Mouse (Mus musculus) left cerebral cortex, adult 11 months (tissue): Measurements from ENCODE around the gene Nfe2l1.
"Not testable (repeated sequence)": the region's sequence is repeated elsewhere in the genome, so short reads cannot be mapped to it uniquely, and the experiment has no call there.

ENCODE experiments used
- DNase-seq: peaks from one replicate; pipeline ENCODE4 v3.0.0; 2022; ENCODE audit warnings: low spot score

Nfe2l1 gene

DNA sequence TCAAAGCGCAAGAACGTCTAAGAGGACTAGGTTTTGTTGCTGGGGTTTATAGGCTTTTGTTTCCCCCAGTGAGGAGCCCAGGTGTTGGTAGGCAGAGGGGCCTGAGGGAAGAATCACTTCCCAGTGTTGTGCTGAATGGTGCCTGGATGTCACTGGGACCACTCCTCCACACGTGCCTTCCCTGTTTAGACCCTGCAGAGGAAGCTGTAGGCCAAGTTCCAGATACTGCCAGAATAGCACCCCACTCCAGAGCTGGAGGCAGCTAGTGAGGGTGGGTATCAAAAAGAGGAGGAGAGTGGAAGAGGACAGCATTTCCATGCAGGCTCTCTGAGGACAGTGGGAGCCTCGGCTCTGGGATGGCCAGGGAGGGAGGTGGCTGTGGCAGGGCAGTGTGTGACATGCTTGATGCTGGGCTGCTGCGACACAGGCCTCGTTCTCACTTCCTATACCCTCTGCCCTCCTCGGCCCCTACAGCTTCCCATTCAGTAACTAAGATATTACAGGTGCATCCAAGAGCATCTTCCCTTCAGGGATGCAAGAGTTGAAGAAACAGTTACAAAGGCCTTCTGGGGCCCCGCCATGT lies 11.5 kb downstream of the Nfe2l1 start:
- DNase-seq: no peak

DNA sequence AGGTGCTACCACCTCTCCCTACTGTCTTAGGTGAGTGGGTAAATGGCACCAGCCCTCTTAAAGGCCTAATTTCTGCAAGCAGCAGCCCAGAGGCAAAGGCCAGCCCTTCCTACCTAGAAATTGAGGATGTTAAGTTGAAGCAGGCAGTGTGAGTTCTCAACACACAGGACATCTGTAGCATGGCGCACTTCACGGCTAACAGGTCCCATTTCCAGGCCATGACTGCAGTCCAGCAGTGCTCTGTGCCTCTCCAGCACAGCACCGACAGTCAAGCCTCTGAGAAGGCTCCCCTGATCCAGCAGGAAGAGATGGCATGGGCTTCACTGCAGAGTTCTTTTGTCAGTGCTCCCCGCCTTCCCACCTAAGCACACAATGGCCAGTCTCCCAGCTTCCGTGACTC lies 12.8 kb downstream of the Nfe2l1 start:
- no peak for DNase-seq

DNA sequence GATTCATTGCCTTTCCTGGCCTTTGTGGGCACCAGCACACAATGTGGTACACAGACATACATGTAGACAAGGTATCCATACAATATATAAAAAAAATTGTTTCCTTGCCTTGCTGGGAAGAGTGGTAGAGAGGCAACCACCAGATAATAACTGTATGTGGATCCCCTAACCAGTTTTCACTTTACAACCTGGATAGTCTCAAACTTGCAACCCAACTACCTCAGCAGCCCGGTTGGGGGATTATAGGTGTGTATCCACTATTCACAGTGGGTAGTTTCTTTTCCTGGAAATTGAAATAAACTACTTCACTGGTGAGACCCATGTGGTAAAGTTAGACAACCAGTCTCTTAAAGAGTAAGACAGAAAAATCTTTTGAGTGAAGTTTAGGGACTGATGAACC lies 13.3 kb downstream of the Nfe2l1 start:
- DNase-seq: no peak

DNA sequence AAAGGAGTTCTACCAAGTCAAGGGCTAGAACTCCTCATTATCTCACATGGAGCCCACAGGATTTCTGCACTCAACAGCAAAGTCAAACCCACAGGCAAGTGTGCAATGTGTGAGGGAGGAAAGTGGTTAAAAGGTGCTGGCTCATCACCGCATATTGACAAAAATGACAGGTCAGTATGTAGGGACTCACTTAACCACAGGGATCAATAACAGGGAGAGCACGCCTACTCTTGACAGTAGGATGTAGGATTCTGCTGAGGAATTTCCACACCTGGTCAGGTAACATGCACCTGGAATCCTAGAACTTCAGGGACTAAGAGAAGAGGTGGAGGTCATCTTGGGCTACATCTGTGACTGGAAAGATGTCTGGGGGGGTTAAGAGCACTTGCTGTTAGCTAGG lies 13.9 kb downstream of the Nfe2l1 start:
- no peak for DNase-seq

DNA sequence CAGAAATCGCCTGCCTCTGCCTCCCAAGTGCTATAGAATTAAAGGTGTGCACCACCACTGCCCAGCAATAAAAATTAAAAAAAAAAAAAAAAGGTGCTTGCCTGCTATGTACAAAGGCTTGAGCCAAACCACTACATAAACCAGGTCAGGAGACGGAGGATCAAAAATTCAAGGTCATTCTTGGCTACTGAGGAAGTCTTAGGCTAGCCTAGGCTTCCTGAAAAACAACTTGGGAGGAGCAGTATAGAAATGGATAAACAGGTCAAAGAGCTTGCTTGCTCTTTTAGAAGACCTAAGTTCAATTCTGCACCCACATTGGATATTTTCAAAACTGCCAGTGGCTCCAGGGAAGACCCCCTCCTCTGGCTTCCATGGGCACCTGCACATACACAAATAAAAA lies 15.3 kb downstream of the Nfe2l1 start:
- DNase-seq: no peak

DNA sequence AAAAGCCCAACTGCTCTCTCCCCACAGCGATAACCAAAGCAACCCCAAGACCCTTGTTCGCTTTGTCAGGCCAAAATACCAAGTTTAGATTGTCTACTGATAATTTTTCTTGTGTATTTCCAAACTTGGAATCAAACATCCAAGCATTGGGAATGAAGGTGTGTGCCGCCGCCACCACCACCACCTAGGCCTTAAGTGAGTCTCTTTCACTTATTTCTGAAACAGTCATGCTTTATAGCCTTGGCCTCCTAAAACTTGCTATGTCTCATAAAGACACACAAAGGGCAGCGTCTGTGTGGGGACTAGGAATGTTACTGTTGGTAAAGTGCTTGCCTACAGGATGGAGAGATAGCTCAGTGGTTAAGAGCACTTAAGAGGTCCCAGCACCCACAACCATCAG lies 15.8 kb downstream of the Nfe2l1 start:
- no peak for DNase-seq

DNA sequence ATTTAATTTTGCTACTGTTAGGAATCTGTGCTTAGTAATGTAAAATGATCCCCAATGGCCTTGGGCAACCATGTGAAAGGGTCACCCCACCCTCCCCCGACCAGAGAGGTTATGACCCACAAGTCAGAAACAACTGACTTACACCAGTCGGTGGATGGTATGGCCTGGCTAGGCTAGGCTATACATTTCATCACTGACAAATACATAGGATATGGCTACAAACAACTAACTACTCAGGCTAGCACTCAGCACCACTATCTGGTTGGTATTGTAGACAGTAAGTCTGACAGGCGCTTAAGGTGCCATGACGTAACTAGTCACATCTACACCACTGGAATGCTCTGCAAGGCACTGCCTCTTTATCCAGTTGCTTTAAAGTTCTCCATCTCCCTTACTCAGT lies 16.3 kb downstream of the Nfe2l1 start:
- no peak for DNase-seq

DNA sequence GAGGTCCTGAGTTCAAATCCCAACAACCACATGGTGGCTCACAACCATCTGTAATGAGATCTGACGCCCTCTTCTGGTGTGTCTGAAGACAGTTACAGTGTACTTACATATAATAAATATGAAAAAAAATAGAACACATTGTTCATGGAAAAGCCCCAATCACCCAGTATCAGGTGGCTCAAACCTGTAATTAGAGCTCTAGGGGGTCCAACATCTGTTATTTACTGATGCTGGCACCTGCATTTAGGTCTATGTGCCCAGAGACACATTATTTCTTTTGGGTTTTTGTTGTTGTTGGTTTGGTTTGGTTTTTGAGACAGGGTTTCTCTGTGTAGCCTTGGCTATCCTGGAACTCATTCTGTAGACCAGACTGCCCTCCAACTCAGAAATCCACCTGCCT lies 18.6 kb downstream of the Nfe2l1 start:
- not testable (repeated sequence) for DNase-seq

DNA sequence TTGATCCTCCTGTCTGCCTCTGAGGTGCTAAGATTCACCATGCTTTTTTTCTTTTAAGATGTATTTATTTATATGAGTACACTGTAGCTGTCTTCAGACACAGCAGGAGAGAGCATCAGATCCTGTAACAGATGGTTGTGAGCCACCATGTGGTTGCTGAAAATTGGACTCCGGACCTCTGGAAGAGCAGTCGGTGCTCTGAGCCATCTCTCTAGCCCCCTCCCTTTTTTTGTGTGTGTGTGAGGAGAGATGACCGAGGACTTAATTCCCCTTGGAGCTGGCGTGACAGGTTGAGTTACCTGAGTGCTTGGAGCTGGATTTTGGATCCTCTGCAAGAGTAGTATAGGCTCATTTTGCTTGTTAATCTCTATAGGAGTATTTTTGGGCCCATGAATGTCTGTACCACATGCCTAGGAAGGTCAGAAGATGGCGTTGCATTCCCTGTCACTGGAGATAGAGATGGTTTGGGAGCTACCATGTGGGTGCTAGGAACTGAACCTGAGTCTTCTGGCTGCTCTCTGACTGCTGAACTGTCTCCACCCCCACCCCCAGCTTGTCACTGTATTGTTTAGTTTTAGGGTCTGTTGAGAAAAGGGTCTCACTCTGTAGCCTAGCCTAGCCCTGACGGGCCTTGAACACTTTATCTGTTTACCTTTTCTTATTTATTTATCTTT lies 20.1 kb downstream of the Nfe2l1 start:
- no peak for DNase-seq

DNA sequence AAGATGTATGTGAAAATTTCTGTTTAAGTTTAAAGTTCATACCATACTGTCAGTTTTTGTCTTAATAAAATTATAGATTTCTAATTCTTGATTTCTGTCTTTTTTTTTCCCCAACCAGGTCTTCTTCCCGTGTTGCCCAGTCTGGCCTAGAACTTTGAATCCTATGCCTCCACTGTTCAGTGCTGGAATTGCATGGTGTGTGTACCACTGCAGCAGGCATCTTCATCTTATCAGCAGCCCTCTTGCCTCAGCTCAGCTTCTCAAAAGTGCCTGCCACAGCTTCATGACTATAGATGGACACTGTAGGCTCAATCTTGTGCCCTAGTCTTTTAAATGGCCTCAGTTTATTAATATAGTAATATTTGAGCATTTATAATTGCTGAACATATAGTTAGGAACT lies 21.7 kb downstream of the Nfe2l1 start:
- DNase-seq: no peak

DNA sequence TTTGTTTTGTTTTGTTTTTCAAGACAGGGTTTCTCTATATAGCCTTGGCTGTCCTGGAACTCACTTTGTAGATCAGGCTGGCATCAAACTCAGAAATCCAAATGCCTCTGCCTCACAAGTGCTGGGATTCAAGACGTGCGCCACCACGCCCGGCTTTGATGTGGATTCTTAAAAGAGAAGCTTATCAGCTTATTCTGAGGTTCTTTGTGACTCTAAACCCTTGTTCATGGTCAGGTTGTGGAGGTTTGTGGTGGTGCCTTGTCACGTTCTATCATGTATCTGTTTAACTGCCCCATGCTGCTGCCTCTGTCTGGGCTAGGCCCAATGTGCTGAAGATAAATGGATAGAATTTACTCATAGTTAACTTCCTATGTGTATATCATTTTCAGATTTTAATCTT lies 24.2 kb downstream of the Nfe2l1 start:
- DNase-seq: no peak

DNA sequence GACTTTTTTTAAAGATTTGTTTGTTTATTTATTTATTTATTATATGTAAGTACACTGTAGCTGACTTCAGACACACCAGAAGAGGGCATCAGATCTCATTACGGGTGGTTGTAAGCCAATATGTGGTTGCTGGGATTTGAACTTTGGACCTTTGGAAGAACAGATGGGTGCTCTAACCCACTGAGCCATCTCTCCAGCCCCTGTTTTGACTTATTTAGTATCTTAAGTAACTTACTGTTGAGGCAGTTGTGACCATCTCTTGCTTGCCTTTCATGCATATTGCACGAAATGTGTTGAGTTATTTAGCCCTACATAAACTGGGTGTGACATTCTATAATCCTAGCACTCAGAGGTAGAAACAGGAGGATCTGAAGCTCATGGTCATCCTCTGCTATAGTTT lies 30.3 kb downstream of the Nfe2l1 start:
- no peak for DNase-seq

DNA sequence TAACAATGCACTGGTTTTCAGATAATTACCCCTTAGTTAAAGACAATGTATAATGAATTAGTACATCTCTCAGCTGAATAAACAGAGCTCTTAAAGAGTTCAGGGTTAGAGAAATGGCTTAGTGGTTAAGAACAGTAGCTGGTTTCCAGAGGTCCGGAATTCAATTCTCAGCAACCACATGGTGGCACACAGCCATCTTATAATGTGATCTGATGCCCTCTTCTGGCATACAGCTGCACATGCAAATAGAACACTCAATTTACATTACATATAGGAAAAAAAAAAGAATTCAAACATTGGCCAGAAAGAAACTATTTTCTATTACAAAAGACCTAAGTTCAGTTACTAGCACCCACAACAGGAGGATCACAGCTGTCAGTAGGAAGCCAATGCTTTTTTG lies 33.2 kb downstream of the Nfe2l1 start:
- DNase-seq: no peak

DNA sequence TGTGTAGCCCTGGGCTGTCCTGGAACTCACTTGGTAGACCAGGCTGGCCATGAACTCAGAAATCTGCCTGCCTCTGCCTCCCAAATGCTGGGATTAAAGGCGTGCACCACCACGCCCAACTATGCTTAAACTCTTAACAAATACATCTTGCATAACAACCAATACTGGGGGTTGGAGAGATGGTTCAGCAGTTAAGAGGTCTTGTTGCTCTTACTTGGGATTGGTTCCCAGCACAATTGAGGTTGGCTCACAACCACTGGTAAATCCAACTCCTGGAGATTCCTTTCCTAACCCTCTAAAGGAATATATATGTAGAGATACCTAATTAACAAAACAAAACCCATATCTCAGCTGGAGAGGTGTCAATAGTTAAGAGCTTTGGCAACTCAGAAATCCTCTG lies 33.7 kb downstream of the Nfe2l1 start:
- DNase-seq: no peak

DNA sequence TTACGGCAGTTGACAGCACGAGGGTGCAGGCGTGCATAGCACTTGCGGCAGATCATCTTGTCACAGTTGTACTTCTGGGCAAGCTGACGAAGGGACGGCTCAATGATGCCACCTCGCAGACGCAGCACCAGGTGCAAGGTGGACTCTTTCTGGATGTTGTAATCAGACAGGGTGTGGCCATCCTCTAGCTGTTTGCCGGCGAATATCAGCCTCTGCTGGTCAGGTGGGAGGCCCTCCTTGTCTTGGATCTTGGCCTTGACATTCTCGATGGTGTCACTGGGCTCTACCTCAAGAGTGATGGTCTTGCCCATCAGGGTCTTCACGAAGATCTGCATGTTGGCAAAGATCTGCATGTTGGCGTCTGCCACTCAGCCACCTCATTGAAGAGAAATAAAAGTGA lies 34.3 kb downstream of the Nfe2l1 start:
- DNase-seq: no peak

DNA sequence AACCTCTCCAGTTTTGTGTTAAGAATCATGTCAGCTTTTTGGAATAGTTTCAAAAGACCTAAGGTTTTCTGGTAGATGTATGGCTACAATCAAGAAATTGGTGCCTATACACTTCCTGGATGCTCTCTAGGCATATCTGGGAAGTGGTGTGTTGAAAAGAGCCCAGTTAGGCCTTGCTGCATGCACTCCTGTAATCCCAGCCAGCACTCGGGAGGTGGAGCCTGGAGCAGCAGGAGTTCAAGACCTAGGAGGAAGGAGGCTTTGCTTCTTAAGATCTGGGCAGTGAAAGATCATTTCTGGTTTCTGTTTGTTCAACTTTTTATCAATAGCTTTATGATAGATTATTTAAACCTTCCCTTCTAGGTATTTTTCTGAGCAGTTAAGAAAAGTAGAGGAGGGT lies 39.1 kb downstream of the Nfe2l1 start:
- no peak for DNase-seq

DNA sequence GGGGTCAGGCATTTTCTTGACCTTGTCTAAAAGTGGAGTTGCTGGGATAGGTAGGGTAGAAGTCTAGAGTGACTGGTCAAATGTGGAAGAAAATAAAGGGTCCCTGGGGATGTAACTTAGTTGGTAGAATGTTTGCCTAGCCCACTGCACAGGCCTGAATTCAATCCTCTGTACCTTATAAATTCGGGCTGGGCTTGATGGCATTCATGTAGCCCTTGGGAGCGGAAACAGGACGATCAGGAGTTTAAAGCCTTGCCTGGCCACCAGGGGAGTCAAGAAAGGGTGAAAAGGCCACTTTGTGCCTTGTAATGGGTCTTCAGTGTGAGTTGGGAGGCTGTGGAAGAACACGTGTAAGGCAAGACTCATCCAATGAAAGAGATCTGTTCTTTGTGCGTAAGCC lies 39.8 kb downstream of the Nfe2l1 start:
- no peak for DNase-seq

DNA sequence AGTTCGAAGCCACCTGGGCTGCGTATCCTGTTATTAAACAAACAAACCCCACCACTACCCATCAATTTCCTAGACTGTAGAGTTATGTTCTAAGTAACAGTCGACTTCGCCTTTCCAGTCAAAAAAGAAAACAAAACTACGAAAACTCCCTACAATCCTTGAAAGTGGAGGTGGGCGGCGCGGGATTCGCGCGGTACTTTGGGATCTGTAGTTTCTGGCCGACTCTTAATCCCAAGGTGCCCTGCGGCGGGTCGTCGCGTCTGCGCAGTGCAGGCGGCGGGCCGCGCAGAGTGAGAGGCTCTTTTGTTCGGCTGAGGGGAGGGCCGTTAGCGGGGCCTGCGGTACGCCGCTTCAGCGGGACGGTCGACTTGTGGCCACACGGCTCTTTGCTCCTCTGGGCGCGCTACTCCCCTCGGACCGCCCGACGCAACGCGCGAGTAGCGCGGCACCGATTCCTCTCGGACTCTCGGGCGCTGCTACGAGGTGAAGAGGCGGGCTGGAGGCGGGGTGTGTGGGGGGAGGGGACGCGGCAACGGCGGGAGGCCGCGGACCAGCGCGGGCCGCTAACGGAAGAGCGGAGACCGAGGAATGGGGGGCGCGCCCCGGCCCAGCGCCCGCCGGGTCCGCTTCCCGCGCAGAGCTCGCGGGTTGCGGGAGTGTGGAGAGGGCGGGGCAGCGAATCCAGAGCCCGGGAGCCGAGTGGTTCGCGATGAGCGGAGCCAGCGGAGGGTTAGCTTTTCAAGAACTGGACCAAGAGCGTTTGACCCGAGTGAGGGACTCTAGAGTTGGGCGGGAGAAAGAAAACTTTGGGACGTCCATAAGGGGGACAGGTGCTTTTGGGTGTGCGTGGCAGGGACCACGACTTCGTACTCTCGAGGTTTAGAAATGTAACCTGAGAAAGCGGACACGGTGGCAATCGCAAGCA lies 40.6 kb downstream of the Nfe2l1 start, which contains the start of gene Cbx1:
Cbx1 (plus strand) TSS at position 257 of the 925 bp plus-strand sequence.
- DNase-seq: peak; percentile 84

DNA sequence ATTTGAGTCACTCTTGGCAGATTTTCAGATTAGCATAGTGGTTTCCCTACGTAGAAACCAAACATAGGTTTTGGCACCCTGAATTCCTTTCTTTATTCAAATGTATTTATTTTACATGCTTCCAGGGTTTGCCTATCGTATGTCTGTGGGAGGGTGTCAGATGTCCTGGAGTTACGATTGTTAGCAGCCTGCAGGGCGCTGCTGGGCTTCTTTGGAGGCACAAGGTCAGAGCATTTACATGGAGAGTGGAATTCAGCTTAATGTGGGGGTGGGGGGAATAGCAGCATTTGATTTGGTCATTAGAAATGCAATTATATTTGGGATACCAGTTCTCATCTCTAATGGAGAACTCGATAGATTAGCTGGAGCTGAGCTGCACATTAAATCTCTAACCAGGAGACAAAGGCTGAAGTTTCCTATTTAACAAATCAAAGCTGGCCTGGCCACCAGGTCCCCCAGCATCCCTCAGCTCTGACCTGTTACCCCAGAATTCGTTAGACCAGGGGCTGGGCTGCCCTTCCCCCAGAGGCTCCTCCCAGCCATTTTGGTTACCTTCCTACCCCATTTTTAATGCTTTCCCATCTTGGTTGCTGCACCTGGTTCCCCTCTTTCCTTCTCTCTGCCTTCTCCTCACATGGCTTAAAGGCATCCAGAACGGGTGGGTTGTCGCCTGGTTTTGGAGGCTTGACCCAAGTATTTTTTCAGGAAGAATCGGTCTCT lies 42.9 kb downstream of the Nfe2l1 start:
- no peak for DNase-seq

DNA sequence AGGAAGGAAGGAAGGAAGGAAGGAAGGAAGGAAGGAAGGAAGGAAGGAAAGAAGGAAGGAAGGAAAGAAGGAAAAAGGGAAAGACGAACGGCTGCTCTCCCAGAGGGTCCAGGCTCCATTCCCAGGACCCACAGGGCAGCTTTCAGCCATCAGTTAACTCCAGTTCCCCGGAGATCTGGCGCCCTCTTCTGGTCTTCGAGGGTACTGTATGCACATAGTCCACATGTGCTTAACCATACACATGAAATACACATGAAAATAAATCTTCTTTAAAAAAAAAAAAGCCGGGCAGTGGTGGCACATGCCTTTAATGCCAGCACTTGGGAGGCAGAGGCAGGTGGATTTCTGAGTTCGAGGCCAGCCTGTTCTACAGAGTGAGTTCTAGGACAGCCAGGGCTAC lies 44.9 kb downstream of the Nfe2l1 start:
- DNase-seq: not testable (repeated sequence)

DNA sequence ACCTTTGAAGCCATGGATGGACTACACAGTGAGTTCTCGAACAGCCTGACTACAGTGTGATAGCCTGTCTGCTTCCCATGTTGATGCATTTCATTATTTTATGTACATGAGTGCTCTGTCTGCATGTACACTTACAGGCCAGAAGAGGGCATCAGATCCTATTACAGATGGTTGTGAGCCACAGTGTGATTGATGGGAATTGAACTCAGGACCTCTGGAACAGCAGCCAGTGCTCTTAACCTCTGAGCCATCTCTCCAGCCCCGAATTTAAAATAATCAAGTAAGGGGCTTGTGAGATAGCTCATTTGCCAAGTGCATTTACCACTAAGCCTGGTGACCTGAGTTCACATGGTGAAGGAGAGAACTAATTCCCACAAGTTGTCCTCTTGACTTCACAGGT lies 48.3 kb downstream of the Nfe2l1 start:
- DNase-seq: no peak

DNA sequence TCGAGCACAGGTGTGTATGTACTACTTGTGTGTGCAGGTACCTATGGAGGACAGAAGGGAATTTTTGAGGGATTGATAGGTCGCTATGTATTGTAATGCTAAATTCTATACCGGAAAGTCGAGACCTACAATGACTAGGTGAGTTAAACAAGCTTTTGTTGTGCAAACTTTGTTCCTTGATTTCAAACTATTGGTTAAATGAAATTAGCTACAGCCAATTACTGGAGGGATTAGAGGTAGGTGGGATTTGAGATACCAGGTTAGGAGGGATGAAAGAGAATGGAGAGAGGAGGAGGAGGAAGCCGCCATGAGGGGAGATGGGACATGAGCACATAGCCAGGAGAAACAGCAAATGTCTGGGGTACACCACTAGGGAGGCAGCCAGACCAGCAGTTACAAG lies 49.5 kb downstream of the Nfe2l1 start:
- no peak for DNase-seq
